Mouse (Mus musculus): ENCODE results near the gene Bcl2l11.

Bcl2l11 gene

DNA sequence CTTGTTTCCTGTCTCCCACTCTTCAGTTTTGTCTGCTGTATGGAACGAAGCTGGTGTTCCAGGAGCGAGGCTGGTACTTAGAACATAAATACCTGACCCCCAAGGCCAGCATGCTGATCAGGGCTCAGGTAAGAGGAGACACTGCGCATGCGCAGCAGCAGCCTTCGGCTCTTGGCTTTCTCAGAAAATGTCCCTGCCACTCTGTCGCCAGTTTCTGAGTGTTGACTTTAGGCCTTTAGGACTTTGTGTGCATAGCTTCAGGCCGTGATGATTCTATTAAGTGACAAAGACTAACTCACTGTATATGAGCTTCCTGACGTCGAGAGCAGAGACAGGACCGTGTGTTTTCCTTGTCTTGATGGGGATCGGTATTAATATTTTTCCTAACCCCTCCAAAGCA lies 20.2 kb upstream of the Bcl2l11 start:
- DNase-seq (ENCODE audit: low read depth, low spot score) = no peak

DNA sequence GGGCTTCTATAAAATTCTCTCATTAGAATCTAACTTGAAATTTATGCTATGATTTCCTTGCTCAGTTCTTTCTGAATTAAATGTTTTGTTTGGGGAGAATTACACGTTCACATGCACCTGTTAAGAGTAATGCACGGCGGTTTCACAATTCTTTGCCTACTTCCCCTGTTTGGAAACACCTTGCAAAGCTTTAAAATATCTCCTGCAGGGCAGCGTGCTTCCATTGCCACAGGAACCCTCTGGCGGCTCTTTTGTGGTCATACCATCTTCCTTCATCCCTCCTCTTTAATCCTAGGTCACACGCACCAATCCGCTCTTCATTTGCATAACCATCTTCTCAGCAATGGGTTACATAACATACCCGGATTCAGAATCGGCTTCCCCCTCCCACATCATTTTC lies 14.3 kb upstream of the Bcl2l11 start:
- DNase-seq (ENCODE audit: low read depth, low spot score) = peak; percentile 33

DNA sequence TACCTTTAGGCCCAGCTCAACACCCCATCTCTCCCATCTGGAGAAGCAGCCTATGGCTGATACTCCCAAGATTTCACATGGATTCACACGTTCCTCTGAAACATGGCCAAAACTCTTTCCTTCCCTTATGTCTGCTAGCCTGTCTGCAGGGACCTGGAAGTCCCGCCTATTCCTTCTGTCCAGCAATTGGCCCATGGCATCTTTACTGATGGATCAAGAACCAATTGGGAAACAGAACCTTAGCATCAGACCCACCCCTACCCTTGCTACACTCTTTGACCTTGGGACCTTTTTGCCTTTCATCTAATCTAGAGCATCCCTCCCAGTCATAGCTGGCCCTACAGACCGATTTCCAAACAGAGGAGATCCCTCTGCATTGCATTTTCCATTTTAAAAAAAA lies 11.2 kb upstream of the Bcl2l11 start:
- DNase-seq (ENCODE audit: low read depth, low spot score) = no peak

DNA sequence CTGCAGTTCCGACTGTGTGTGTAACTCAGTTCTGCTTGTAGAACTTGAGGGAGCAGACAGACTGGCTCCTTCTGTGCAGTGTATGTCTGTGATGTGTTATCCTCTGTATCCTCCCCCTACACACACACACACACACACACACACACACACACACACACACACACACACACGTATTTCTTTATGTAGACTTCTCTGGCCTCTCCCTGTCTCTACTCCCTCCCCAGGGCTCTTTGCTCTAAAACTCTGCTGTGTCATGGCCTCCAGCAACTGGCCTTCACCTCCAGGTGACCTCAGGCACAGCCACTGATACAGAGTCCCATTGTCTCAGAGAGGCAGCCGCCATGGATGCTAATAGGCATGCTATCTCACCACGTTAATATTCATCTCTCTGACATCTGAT lies 10.3 kb upstream of the Bcl2l11 start:
- DNase-seq (ENCODE audit: low read depth, low spot score) = no peak

DNA sequence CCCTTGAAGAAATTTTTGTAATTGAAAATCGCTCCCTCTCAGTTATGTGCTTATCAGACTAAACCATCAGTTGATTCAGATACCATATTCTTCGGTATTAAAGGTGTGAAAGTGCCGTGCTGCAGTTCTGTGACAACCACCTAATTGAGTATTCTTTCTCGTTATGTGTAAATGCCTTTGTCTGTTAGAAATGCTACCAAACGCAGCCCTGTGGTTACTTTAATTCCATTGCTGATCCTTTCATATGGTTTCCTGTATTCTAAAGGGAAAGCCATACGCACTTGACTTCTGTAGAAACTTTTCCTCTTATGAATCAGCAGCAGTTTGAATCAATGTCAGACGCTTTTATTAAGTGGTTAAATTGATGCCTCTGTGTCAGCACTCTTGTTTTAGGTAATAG lies 8.2 kb upstream of the Bcl2l11 start:
- DNase-seq (ENCODE audit: low read depth, low spot score) = peak; percentile 79

DNA sequence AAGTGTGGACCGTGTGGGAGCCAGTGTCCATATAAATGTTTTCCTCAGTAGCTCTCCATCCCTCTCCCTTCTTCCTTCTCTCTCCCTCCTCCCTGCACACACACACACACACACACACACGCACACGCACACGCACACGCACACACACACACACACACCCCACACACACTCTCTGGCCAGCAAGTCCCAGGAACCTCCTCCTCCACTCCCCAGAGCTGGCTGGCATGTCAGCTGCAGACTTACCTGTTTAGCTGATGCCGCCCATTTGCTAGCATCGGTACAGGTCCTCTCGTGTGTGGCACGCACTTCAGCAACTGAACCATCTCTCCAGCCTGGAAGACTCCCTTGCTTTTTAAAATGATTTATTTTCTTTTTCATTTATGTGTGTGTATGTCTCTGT lies 6.9 kb upstream of the Bcl2l11 start:
- no peak for DNase-seq (ENCODE audit: low read depth, low spot score)

DNA sequence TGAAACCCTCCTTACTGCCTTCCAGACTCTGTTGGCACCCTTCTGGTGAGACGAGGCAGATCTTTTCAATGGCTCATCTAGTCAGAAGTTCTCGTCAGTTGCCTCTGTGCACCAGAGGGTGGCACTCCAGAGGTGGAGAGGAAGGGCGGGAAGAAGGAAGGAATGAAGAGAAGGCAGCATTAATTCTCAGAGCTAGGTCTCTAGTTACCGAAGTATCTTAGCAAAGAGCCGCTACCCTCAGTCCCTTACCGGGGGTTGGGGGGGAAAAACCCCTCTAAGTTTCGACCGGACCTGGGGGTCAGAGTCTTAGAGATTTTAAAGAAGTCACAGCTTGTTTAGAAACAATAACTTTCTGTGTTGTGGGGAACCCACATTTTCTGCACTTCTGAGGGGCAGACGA lies 3.3 kb upstream of the Bcl2l11 start:
- peak; percentile 75 for DNase-seq (ENCODE audit: low read depth, low spot score)

DNA sequence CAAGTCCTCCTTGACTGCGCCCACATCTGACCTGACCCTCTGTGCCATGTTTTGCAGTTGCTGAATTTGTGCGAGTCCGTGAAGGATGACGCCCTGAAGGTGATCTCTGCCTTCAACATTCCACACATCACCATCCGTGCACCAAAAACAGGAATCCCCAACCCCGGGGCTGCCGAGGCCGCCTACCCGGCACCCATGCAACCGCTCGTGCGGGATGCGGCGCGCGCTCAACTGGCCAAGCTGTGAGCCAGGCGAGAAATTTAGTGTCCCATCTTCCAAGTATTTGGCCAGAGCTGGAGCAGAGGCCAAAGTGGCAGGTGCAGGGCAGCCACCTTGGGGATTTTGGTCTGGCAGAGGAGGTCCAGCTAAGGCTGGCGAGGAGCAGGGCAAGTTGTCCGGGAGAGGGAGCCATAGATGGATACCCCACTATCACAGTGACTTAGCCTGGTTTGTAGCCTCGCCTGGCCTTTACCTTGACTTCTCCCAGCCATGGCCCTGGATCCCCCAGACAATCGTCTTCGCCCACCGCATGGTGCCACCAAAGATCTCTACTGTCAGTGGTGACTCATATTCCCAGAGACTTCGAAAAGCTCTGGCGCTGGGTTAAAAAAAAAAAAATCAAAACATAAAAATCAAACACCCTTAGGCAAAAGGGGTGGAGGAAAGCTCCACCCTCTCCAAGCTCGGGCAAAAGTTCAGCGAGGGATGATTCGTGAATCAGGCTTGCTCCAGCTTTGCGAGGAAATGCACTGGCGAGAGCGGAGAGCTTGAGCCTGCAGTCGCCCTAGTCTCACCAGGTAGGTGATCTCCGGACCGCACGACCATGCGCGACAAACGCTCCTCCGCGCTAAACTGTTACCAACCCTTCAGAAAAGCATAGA lies 2.7 kb upstream of the Bcl2l11 start:
- DNase-seq (ENCODE audit: low read depth, low spot score) = peak; percentile 37

DNA sequence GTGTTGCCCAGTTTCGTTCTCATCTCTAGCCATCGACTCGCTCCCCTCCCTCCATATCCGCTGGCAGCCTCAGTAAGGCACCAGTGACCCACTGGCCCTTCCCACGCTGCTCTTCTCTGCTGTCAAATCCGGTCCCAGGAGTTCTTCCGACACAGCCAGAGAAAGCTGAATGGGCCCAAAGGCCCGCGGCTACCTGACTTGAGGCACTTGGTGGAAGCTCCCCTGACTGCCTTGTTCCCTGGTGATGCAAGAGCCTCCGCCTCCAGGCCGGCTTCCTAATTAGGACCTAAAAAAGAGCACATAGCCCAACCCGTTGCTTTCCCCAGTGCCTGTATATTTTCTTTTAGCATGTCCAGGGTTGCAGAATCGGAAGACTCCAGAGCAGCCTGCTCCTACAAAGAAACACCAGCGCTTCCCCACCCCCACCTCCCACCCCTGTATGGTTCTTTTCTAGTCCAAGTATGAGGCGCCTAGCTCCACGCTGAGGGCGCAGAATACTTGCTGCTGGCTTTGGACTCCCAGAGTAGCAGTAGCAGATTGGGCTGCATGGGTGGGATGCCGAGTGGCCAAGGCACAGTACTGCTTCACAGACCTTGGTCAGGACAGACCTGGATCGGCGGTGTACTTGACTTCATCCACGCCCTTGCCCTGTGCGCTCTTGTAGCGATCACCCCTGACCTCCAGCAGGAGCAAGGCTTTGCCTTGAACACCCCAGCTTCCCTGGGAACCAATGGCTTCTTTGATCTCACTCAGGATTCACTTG lies 1.7 kb upstream of the Bcl2l11 start:
- DNase-seq (ENCODE audit: low read depth, low spot score) = peak; percentile 37

DNA sequence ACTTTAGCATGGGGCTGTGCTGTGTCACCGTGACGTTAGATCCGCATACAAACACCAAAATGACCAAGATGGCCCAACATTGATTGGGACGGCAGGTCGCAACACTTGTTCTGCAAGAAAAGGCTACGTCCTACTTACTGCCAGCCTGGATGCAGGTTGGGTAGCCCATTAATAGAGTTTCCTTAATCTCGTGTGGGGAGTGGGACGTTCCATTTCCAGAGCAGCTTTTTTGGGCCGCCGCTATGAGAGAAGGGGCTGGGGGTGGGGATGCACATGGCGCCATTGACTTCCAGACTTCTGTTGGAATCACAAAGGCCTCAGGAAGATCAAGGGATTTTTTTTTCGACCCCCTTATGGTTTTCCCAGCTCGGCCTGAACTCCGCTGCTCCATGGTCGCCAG lies 1.1 kb upstream of the Bcl2l11 start:
- peak; percentile 17 for DNase-seq (ENCODE audit: low read depth, low spot score)

DNA sequence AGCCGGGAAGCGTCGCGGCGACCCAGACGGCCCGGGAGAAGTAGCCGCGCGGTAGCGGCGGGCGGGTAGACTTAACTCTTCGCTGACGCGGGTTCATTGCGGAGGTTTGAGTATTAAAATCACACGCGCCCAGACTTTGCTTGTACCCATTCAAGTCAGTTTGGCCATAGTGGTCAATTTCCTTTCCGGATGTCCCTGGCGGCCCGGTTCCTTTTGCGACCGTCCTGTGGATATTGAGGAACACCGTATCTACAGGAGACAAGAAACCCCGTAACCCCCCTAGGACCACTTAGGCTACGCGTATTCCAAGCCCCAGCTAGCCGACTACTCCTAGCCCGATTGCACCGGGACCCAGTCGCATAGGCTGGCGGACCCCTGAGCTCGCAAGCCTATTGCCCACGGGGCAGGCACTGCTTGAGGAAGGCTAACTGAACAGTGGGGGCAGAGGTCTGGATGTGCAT lies 783 bp downstream of the Bcl2l11 start:
- no peak for DNase-seq (ENCODE audit: low read depth, low spot score)

DNA sequence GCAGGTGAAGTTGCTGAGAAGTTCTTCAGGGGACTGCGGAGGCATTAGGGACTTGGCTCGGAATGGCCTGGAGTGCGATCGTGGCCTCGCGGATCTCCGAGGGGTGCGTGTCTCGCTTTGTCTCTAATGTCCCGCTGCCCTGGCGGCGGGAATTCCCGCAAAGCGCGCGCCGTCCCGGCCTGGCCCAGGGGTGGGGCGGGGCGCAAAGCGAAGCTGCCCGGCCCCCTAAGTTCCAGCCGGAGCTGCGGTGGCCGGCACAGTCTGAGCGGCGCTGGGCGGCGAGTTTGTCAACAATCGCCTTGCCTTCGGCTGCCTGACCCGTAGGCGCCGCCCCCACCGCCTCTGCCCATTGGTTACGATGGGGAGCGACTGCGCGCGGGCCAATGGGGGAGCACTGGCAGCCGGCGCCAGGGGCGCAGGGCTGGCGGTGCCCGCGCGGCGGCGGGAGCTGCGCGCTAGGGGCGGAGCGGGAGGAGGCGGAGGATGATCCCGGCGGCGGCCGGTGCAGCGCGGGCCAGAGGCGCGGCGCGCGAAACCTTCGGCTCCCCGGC lies 1.4 kb downstream of the Bcl2l11 start:
- DNase-seq (ENCODE audit: low read depth, low spot score) = peak; percentile 91

DNA sequence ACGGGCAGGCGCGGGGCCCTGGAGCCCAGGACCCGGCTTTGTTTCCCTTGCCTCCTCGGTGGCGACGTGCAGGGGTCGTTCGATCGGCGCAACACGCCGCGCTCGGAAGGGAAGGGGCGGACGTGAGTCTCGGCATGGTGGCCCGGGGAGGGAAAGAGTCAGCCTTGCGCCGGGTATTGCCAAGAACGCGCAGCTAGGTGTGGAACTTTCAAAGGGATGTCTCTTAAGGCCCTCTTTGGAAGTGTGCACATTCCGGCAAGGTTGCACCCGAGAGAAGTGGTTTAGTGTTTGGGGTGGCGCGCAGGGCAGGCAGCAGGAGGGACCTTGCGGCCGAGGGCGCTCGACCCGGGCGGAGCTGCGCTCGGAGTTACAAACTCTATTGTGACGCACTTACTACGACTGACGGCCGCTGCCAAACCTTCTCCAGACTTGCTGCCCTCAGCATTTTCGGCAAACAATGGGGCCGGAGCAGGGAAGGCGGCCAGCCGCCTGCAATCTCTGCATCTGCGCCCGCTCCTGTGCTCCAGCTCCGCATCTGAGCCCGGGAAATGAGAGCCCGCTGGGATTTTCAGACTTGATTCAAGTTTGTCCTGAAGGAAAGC lies 2.0 kb downstream of the Bcl2l11 start:
- DNase-seq (ENCODE audit: low read depth, low spot score) = peak; percentile 76

DNA sequence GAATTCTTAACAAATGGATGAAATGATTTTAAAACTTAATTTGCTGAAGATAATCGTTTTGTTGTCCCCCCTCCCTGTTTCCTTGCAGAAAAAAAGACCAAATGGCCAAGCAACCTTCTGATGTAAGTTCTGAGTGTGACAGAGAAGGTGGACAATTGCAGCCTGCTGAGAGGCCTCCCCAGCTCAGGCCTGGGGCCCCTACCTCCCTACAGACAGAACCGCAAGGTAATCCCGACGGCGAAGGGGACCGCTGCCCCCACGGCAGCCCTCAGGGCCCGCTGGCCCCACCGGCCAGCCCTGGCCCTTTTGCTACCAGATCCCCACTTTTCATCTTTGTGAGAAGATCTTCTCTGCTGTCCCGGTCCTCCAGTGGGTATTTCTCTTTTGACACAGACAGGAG lies 2.7 kb downstream of the Bcl2l11 start:
- no peak for DNase-seq (ENCODE audit: low read depth, low spot score)

DNA sequence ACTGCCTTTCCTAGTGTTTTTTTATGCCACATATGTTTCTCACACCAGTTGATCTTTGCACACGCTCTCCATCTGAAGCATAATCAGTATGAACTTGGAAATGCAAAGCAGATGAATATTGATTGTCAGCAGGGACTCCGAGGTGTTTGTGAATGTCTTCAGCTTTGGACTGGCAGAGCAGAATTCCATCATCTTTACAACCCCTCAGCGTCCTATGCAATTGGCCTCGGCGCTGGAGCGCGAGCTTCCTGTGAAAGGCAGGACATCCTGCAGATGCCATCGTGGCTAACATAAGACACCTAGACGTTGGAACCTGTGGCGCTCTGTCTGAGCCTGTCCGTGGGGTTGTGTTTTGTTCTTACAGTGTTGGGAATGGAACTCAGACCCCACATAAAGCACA lies 5.7 kb downstream of the Bcl2l11 start:
- no peak for DNase-seq (ENCODE audit: low read depth, low spot score)

DNA sequence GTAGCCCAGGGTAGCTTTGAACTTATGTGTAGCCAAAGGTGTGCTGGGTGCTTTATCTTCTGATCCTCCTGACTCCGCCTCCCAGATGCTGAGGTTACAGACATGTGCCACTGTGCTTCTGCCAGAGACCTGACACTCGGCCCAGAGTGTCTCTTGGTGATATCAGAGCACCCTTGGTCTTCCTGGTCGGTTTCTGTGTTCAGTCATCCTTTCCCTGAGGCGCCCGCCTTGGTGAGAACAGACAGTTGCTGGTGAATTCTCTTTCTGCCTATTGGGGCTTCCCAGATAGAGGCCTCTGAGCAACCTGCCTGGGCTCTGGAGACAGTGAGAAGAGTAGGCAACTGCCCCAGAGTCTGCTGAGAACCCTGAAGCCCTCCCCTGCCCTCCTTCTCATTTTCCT lies 6.8 kb downstream of the Bcl2l11 start:
- DNase-seq (ENCODE audit: low read depth, low spot score) = no peak

DNA sequence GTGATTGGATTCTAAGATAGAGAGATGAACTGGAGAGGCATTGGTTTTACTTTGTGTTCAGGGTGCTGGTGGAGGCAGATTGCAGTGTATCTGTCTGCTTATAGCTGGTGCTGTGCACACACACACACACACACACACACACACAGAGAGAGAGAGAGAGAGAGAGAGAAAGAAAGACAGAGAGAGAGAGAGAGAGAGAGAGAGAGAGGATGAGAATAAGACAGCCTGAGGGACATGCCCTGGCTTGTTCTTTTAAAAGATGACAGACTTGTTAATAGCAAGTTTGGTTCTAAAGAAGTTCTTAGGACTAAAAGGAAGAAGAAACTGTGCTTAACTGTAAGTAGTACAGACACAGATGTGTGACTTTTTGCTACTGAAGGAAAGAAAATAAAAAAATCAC lies 8.0 kb downstream of the Bcl2l11 start:
- no peak for DNase-seq (ENCODE audit: low read depth, low spot score)

DNA sequence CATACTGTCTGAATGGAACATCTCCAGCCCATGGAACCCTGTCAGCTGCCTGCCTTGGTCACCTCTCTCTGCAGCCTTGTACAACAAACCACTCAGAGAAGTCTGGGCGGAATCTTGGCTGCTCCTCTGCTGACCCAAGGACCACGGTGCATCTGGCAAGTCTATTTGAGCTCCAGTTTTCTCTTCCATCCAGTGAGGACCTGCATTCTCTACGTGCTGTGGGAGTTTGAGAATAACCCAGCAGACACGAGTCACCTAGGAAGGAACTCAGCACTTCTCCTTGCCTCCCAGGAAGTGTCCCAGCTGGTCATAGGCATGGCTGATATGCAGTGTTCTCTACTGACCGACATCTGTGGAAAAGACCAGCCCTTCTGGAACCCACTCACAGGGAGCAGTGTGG lies 8.6 kb downstream of the Bcl2l11 start:
- DNase-seq (ENCODE audit: low read depth, low spot score) = no peak

DNA sequence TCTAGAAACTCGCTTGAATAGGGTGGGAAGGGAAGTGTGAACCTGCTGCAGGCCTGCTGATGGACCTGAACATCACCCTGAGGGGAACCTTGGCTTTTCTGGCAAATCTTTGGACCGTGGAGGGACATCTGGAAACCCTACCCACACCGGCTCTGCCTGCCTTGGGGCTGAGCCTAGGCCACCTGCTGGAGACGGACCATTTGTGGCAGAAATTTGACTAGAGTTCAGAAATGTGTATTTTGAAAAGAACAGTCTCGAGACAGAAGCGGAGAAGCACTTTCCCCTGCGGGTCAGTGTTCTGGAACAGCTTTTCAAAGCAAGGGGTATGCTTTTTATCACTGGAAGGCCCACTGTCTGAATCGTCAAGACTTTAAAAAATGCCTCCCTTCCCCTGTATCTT lies 9.1 kb downstream of the Bcl2l11 start:
- no peak for DNase-seq (ENCODE audit: low read depth, low spot score)

DNA sequence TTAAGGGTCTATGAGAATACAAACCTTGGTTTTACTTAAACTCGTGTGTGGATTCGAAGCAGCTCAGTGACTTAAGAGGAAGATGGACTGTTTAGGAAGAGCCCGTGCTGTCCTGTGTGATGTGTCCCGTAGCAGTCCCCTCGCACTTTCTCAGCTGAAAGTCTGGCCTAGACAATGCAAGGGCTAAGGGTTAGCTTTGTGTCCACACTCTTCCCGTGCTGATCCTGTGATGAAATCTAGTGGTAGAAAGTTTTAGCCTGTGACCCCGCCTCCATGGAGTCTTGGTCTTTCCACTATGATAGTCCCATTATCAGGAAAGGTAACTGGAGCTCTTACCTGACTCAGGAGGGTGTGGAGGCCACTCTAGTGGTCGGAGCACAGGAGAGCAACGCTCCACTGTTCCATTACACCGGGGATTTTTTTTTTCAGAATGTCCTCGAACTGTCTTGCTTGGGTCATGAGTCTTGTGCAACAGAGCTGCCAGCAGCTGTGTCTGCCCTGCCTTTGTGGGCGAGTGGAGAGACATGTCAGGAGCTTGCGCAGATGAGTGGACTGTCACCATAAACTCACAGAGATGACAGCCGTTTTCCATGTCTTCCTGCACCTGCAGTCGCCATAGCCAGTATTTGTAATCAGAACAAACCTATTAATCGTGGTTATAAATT lies 11.1 kb downstream of the Bcl2l11 start:
- DNase-seq (ENCODE audit: low read depth, low spot score) = no peak

DNA sequence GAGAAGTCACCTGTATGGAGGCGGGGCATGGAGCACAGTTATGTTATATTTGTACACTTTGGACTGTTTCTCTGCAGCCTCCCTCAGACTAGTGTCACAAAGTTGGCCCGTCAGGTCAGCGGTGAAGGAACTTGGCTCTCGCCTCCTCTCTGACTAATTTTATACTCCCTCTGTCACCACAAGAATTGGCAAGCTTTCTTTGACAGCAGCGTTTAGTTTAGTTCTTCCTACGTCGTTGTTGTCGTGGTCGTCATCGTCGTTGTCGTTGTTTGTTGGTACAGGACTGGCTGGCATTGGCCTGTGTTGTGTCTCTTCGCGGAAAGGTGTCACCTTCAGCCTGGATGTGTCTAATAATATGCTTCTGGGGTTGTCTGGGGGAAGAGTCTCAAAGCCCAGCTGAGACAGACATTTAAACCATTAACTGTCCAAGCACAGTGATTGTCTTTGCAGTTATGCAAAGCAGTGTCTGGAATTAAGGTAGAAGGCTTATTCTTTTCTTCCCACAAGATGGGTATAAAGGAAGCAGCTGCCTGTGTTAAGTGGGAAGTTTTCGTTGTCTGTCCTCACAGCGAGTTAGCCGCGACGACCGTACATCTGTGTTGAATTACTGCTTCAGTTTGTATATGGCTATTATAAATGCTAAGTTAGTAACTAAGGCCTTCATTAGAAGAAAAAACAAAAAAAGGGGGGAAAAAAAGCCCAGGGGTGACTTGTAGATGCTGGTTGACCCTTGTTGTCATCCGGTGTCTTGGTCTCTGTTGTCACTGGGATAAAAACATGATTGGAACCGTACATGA lies 11.8 kb downstream of the Bcl2l11 start:
- DNase-seq (ENCODE audit: low read depth, low spot score) = no peak
